Mouse (Mus musculus) midbrain, embryonic 16.5 days (tissue): ENCODE results near the gene Fes. TPM values are rescaled to one million over a fixed set of nuclear protein-coding genes. Genes with fewer than 3 reads are reported as not detected.

ENCODE experiments used
- ATAC-seq: fragments of 200-750 bp; cut with Nextera tagmentation; 2 replicates; pipeline ENCODE4 v1.8.0; 2017; ENCODE audit warnings: moderate TSS enrichment
- H3K27ac ChIP-seq: fragments of 300-500 bp; sonication (generic); 2 replicates; pipeline ENCODE4 v1.5.1; 2014; ENCODE audit warnings: mild to moderate bottlenecking, low read length, mixed read lengths
- H3K27me3 ChIP-seq: fragments of 300-500 bp; sonication (generic); 2 replicates; pipeline ENCODE4 v1.6.1; 2014; ENCODE audit warnings: low read depth, low read length, mixed read lengths; ENCODE audit not compliant: control insufficient read depth, insufficient read depth
- H3K36me3 ChIP-seq: fragments of 300-500 bp; sonication (generic); 2 replicates; pipeline ENCODE4 v1.6.1; 2014; ENCODE audit warnings: mild to moderate bottlenecking, low read length, moderate library complexity, mixed read lengths; ENCODE audit not compliant: control insufficient read depth, insufficient read depth
- H3K4me1 ChIP-seq: fragments of 300-500 bp; sonication (generic); 2 replicates; pipeline ENCODE4 v1.6.1; 2014; ENCODE audit warnings: mild to moderate bottlenecking, low read length, mixed read lengths; ENCODE audit not compliant: control insufficient read depth, insufficient read depth
- H3K4me2 ChIP-seq: fragments of 300-500 bp; sonication (generic); 2 replicates; pipeline ENCODE4 v1.6.1; 2014; ENCODE audit warnings: mild to moderate bottlenecking, low read length, mixed read lengths
- H3K4me3 ChIP-seq: fragments of 300-500 bp; sonication (generic); 2 replicates; pipeline ENCODE4 v1.5.1; 2014; ENCODE audit warnings: low read depth, mild to moderate bottlenecking, low read length, moderate library complexity, mixed read lengths
- H3K9ac ChIP-seq: fragments of 300-500 bp; sonication (generic); 2 replicates; pipeline ENCODE4 v1.6.1; 2014; ENCODE audit warnings: low read depth, low read length, mixed read lengths
- H3K9me3 ChIP-seq: fragments of 300-500 bp; sonication (generic); replicated peaks from 2 replicates; pipeline ENCODE4 v1.6.1; 2014; ENCODE audit warnings: mild to moderate bottlenecking, low read length, mixed read lengths; ENCODE audit not compliant: control insufficient read depth, poor library complexity, severe bottlenecking
- WGBS: fragments of 180-500 bp; shearing (Covaris S2); extraction: QIAGEN DNeasy Blood & Tissue Kit; methylation state at CpG from one replicate; pipeline ENCODE4 v1.1.7; 2014; 5-methylcytosine and 5-hydroxymethylcytosine counted together
- polyA plus RNA-seq: library from polyadenylated mRNA; unstranded; fragments of >200 nt; fragmentation: Nextera tagmentation; extraction: Ambion mirVana; gene quantifications from 2 replicates; pipeline ENCODE4 v1.2.1, GENCODE M21; 2015

Gene Fes
- polyA plus RNA-seq, result 2.7 and 3.4 TPM in 2 replicates

DNA sequence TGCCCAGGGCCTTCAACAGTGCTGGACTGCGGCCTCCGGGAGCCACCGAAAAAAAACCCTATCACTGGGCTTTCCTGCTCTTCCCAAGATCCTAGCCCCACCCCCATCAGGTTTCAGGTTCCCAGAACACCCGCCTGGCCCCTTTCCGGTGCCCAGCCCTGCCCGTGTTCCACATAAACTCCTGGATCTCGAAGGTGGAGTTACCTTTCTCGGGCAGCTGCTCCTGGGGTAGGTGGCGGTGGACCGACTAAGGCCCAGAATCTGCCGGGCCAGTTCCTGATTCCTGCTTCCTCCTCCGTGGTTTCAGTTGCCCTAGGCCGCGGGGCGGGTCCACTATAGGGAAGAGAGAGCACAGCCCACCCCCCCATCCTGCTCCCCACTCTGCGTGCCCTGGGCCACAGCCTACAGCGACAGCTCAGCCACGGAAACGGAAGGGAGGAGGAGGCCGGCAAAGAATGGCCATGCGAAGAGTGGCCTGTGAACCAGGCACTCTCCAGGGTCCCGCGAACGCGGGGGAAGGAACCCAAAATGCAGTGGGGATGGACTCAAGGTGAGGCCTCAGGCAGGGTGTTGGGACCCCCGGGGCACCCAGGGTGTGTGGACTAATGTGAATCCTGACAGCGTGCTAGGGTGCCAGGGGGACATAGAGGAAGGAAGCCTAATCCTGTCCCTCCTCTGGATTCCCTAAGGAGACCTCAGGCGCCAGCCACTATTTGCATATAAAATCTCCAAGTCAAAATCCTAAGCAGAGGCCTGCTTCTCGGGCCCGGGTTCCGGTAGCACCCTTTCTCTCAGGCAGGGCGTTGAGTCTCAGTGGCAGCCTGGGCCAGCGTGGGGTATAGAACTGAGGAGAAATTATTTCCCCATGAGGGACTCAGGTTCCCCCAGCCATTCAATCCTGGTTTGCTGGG, at the start of gene Fes:
Gene Fes (minus strand): TSS at position 314 of the 911 bp plus-strand sequence.
- Histone ChIP-seq H3K27ac (peak within 1 kb of the TSS; percentile 18; the same call in 1 of the 2 replicates), H3K9me3 (no peaks in the 10 kb centered on the region), H3K9ac (peak within 1 kb of the TSS; percentile 38), H3K4me3 (peak within 1 kb of the TSS; percentile 9; the same call in 1 of the 2 replicates), H3K36me3 (peaks cover 19% of the 10 kb centered on the region), H3K27me3 (no peaks in the 10 kb centered on the region; the same call in 1 of the 2 replicates), H3K4me2 (peak within 1 kb of the TSS; percentile 30), H3K4me1 (peaks cover 5% of the 10 kb centered on the region; the same call in 1 of the 2 replicates)
- ATAC-seq, result no peak
- 11% methylated on average over 33 of the region's 33 CpGs for WGBS

DNA sequence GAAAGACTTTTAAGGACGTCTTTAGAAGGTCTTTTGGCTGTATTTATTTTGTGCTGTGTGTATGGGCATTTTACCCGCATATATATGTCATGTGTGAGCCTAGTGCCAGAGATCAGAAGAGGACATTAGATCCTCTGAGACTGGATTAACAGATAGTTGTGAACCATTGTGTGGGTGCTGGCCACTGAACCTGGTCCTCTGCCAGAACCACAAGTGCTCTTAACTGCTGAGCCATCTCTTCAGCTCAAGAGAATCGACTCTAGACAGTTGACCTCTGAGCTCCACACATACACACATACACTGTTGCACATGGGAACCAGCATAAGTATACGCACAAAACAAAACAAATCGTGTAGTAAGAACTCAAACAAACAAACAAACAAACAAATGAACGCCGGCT, 48.8 kb upstream of the Fes start:
- Histone ChIP-seq H3K27me3 (no peaks in the 10 kb centered on the region), H3K27ac (no peak overlapping the region), H3K4me1 (no peaks in the 10 kb centered on the region), H3K4me3 (no peak overlapping the region), H3K9ac (no peak overlapping the region), H3K4me2 (no peak overlapping the region), H3K9me3 (no peaks in the 10 kb centered on the region), H3K36me3 (no peaks in the 10 kb centered on the region)
- WGBS, result 92% methylated on average over 7 of the region's 7 CpGs
- ATAC-seq, result no peak

GRCm38 (mm10) chr7:80435594-80435993, 47.8 kb upstream of the Fes start:
- Histone ChIP-seq H3K4me2 (no peak overlapping the region), H3K9me3 (no peaks in the 10 kb centered on the region), H3K9ac (no peak overlapping the region), H3K4me1 (no peaks in the 10 kb centered on the region), H3K4me3 (no peak overlapping the region), H3K27me3 (no peaks in the 10 kb centered on the region), H3K27ac (no peak overlapping the region), H3K36me3 (no peaks in the 10 kb centered on the region)
- 92% methylated on average over 3 of the region's 3 CpGs for WGBS
- ATAC-seq, result no peak

DNA sequence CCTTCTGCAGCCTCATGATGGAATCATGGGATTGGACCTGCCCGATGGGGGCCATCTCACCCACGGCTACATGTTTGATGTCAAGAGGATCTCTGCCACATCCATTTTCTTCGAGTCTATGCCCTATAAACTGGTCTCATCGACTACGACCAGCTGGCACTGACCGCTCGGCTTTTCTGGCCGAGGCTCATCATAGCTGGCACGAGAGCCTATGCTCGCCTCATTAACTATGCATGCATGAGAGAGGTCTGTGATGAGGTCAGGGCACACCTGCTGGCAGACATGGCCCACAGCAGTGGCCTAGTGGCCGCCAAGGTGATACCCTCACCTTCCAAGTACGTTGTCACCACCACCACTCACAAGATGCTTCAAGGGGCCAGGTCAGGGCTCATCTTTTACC, 41.9 kb upstream of the Fes start:
- no peaks in the 10 kb centered on the region for H3K36me3 ChIP-seq
- H3K27me3 ChIP-seq, result no peaks in the 10 kb centered on the region
- H3K9me3 ChIP-seq, result no peaks in the 10 kb centered on the region
- ATAC-seq, result no peak
- H3K27ac ChIP-seq, result no peak overlapping the region
- H3K4me1 ChIP-seq, result no peaks in the 10 kb centered on the region
- no peak overlapping the region for H3K4me3 ChIP-seq
- H3K4me2 ChIP-seq, result no peak overlapping the region
- WGBS, result 91% methylated on average over 12 of the region's 12 CpGs
- no peak overlapping the region for H3K9ac ChIP-seq

GRCm38 (mm10) chr7:80427730-80428129, 40.0 kb upstream of the Fes start:
- Histone ChIP-seq H3K27ac (no peak overlapping the region), H3K4me2 (no peak overlapping the region), H3K9me3 (no peaks in the 10 kb centered on the region), H3K9ac (no peak overlapping the region), H3K4me3 (no peak overlapping the region), H3K4me1 (no peaks in the 10 kb centered on the region), H3K36me3 (no peaks in the 10 kb centered on the region), H3K27me3 (no peaks in the 10 kb centered on the region)
- ATAC-seq, result no peak
- 84% methylated on average over 5 of the region's 5 CpGs for WGBS

GRCm38 (mm10) chr7:80426363-80426762, 38.6 kb upstream of the Fes start:
- no peak overlapping the region for H3K4me2 ChIP-seq
- no peak overlapping the region for H3K27ac ChIP-seq
- H3K27me3 ChIP-seq, result no peaks in the 10 kb centered on the region
- H3K9me3 ChIP-seq, result no peaks in the 10 kb centered on the region
- H3K9ac ChIP-seq, result no peak overlapping the region
- no peaks in the 10 kb centered on the region for H3K4me1 ChIP-seq
- WGBS, result 80% methylated on average over 7 of the region's 7 CpGs
- H3K36me3 ChIP-seq, result no peaks in the 10 kb centered on the region
- ATAC-seq, result no peak
- no peak overlapping the region for H3K4me3 ChIP-seq

- H3K4me3 ChIP-seq, result no peak overlapping the region
- H3K9ac ChIP-seq, result no peak overlapping the region
- H3K4me2 ChIP-seq, result no peak overlapping the region
- H3K36me3 ChIP-seq, result no peaks in the 10 kb centered on the region
- 82% methylated on average over 6 of the region's 6 CpGs for WGBS
- no peaks in the 10 kb centered on the region for H3K27me3 ChIP-seq
- no peaks in the 10 kb centered on the region for H3K4me1 ChIP-seq
- no peak overlapping the region for H3K27ac ChIP-seq
- H3K9me3 ChIP-seq, result no peaks in the 10 kb centered on the region
- no peak for ATAC-seq
Observed at GRCm38 (mm10) chr7:80424722-80425121, 37.0 kb upstream of the Fes start.

DNA sequence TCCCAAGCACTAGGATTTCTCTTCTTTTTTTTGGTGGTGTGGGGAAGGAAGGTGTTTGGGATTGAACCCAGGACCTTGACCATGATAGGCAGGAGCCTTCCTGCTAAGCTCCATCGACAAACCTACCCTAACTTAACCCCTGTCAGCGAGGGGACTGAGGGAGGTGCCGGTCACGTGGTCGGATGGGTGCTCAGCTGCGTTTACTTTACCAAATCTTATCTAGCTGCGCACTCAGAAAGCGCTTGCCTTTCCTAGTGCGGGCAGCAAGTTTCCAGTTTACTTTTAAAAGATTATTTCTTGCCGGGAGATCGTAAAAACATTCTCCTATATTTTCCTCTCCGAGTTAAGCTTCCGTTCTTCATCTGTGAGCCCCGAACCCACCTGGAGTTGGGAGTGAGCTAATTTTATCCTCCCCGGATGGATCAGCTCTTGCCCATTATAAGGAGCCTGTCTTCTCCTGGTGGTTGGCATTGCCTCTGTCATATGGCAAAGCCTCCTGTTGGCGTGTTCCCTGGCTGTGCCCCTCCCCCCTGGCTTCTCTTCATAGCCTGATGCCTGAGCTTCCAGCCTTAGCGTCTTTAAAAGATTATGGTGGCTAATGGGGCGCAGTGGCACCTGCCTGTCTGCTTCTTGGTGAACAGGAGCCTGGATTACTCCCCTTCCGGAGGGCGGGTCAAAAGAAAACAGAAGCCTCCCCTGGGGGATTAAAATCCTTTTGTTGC, 35.2 kb upstream of the Fes start:
- no peaks in the 10 kb centered on the region for H3K4me1 ChIP-seq

GRCm38 (mm10) chr7:80421576-80421975, 33.8 kb upstream of the Fes start:
- no peak overlapping the region for H3K4me2 ChIP-seq
- no peaks in the 10 kb centered on the region for H3K27me3 ChIP-seq
- no peaks in the 10 kb centered on the region for H3K36me3 ChIP-seq
- no peak for ATAC-seq
- H3K9me3 ChIP-seq, result no peaks in the 10 kb centered on the region
- 96% methylated on average over 6 of the region's 6 CpGs for WGBS
- no peaks in the 10 kb centered on the region for H3K4me1 ChIP-seq
- no peak overlapping the region for H3K9ac ChIP-seq
- H3K27ac ChIP-seq, result no peak overlapping the region
- no peak overlapping the region for H3K4me3 ChIP-seq

More for the DNA sequence above, 35.2 kb upstream of the Fes start:
- H3K9me3 ChIP-seq, result no peaks in the 10 kb centered on the region
- H3K4me2 ChIP-seq, result peak overlapping the region; percentile 28
- no peaks in the 10 kb centered on the region for H3K36me3 ChIP-seq
- no peak overlapping the region for H3K4me3 ChIP-seq
- no peaks in the 10 kb centered on the region for H3K27me3 ChIP-seq
- ATAC-seq, result no peak
- no peak overlapping the region for H3K9ac ChIP-seq
- no peak overlapping the region for H3K27ac ChIP-seq
- WGBS, result 27% methylated on average over 20 of the region's 20 CpGs
